Mouse (Mus musculus) lung, adult 2 months (tissue): ENCODE data around the gene Tdrd9.

Experiments
- CTCF ChIP-seq: fragments of 200-500 bp; IDR thresholded peaks from 2 replicates; pipeline ENCODE4 v1.5.1; 2011; ENCODE audit warnings: mild to moderate bottlenecking, low read length, control low read depth; ENCODE audit not compliant: insufficient read depth
- POLR2A ChIP-seq: fragments of 200-500 bp; IDR thresholded peaks from 2 replicates; pipeline ENCODE4 v1.6.1; 2011; ENCODE audit warnings: low read depth, mild to moderate bottlenecking, control low read depth, low read length, borderline replicate concordance; ENCODE audit errors: extremely low read depth

DNA sequence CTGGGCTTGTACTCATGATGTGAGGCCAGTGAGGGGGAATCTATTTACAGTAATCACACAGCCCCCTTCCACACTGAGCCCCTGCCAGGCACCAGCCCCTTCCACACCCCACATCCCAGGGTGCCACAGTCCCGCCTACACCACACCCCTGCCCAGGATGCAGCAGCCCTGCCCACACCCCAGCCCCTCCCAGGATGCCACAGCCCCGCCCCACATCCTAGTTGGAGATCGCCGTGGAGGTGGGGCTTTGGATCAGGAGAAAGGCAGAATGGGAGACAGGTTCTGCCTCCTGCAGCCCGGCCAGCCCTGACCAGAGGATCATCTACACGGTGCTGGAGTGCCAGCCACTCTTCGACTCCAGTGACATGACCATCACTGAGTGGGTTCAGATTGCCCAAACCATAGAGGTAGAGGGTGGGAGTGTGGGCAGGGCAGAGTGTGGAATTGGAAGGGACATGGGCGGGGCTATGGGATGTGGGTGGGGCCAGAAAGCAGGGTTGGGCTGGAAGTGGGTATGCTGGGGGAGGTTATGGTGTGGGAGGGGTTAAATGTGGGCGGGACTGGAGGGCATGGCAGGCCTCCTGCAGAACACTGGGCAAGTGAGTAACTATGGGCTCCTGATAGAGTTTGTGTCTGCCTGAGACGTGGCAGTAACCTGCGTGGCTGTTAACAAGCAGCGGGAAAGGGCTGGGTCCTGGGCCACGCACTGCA is 141.5 kb downstream of the Tdrd9 start:
- no peak for TF ChIP-seq CTCF
- TF ChIP-seq POLR2A, result no peak
